ENCODE assay signal across 12 mouse cellular contexts in genomic region chr15:79364120-79364519, GRCm38 (mm10).
"Had no signal": no experiment of that assay in that cellular context is flagged by ENCODE, and none has a peak within 500 bp of the region (broad histone marks: within the 10 kb centered on the region; RNA-seq: fewer than 3 reads in every experiment).

No protein-coding gene starts in this region.

- DNase-seq: kidney, adult 9 months; kidney, postnatal 25 days; layer of hippocampus, postnatal 36 days; lung, adult 18-20 months; midbrain, embryonic 14.5 days; thymus, postnatal 36 days had no signal

- H3K4me2 ChIP-seq: limb, embryonic 13.5 days; neural tube, embryonic 15.5 days had no signal

- H3K9ac ChIP-seq: limb, embryonic 13.5 days; liver, embryonic 14.5 days; neural tube, embryonic 15.5 days had no signal

- H3K4me3 ChIP-seq: limb, embryonic 13.5 days; midbrain, embryonic 10.5 days; myocyte; neural tube, embryonic 15.5 days had no signal

- ATAC-seq: intestine, postnatal 0 days had no signal

- H3K9me3 ChIP-seq: limb, embryonic 13.5 days; midbrain, embryonic 10.5 days; neural tube, embryonic 15.5 days had no signal

- H3K27me3 ChIP-seq: limb, embryonic 13.5 days; neural tube, embryonic 15.5 days had no signal

- H3K27ac ChIP-seq: limb, embryonic 13.5 days; liver, embryonic 14.5 days; midbrain, embryonic 10.5 days; neural tube, embryonic 15.5 days had no signal
